Mouse (Mus musculus) liver, embryonic 12.5 days (tissue): ENCODE results near the gene Itga6. TPM values are rescaled to one million over a fixed set of nuclear protein-coding genes. Genes with fewer than 3 reads are reported as not detected.

Experiments used
- ATAC-seq: fragments of 200-750 bp; cut with Nextera tagmentation; 2 replicates; pipeline ENCODE4 v1.8.0; 2017; ENCODE audit warnings: moderate number of reproducible peaks, mild to moderate bottlenecking, moderate library complexity
- H3K27ac ChIP-seq: fragments of 300-500 bp; sonication (generic); 2 replicates; pipeline ENCODE4 v1.5.1; 2016; ENCODE audit warnings: mild to moderate bottlenecking
- H3K27me3 ChIP-seq: fragments of 300-500 bp; sonication (generic); replicated peaks from 2 replicates; pipeline ENCODE4 v1.6.1; 2016; ENCODE audit warnings: mild to moderate bottlenecking, moderate library complexity
- H3K36me3 ChIP-seq: fragments of 300-500 bp; sonication (generic); 2 replicates; pipeline ENCODE4 v1.6.1; 2016; ENCODE audit warnings: mild to moderate bottlenecking, moderate library complexity
- H3K4me1 ChIP-seq: fragments of 300-500 bp; sonication (generic); 2 replicates; pipeline ENCODE4 v1.6.1; 2016
- H3K4me2 ChIP-seq: fragments of 300-500 bp; sonication (generic); 2 replicates; pipeline ENCODE4 v1.6.1; 2016; ENCODE audit warnings: mild to moderate bottlenecking, moderate library complexity
- H3K4me3 ChIP-seq: fragments of 300-500 bp; sonication (generic); 2 replicates; pipeline ENCODE4 v1.5.1; 2016; ENCODE audit warnings: mild to moderate bottlenecking, moderate library complexity
- H3K9ac ChIP-seq: fragments of 300-500 bp; sonication (generic); 2 replicates; pipeline ENCODE4 v1.6.1; 2016; ENCODE audit warnings: mild to moderate bottlenecking, moderate library complexity
- H3K9me3 ChIP-seq: fragments of 300-500 bp; sonication (generic); replicated peaks from 2 replicates; pipeline ENCODE4 v1.6.1; 2016; ENCODE audit warnings: mild to moderate bottlenecking, moderate library complexity
- WGBS: fragments of 180-500 bp; shearing (Covaris S2); methylation state at CpG from one replicate; pipeline ENCODE4 v1.1.7; 2016; ENCODE audit not compliant: insufficient replicate concordance; 5-methylcytosine and 5-hydroxymethylcytosine counted together
- polyA plus RNA-seq: library from polyadenylated mRNA; unstranded; fragments of >200 nt; fragmentation: Nextera tagmentation; extraction: Ambion mirVana; gene quantifications from 2 replicates; pipeline ENCODE4 v1.2.1, GENCODE M21; 2016

The Itga6 gene
- polyA plus RNA-seq, 1 experiment from 2014 or later = 14.6 TPM

DNA sequence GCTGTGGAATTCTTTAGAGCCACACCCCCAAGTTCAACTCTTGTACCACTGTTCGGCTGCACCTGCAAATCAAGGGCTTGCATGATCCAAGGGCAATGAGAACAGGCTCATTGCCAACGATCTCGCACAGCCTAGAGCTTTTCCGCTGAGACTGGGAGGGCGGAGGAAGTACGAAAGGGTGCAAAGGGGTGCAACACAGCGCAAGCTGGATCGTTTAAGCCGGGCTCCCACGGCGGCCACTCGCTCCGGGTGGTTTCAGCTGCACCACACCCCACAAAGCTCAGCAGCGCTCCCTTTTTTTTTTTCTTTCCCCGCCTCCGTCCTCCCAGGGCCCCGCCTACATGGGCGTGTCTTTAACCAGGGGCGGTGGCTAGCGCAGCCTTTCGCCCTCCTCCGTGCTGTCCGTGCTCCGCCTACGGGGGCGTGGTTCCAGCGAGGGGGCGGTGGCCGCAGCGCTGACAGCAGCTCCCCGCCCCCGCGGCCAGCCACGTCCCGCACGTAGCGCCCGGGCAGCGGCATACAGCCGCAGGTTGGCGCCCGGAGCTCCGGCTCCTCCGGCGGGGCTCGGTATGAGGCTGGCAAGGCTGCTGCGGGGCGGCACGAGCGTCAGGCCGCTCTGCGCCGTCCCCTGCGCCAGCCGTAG lies 127.5 kb downstream of the Itga6 start, which contains the start of gene Pdk1:
TSS of gene Pdk1 (plus strand) at position 424 of the 643 bp plus-strand sequence.
- peak; percentile 94 for ATAC-seq
- peak within 1 kb of the TSS; percentile 96 for H3K27ac ChIP-seq
- no peaks in the 10 kb centered on the region for H3K27me3 ChIP-seq
- no peaks in the 10 kb centered on the region for H3K9me3 ChIP-seq
- peaks cover 17% of the 10 kb centered on the region for H3K36me3 ChIP-seq
- H3K9ac ChIP-seq = peak within 1 kb of the TSS; percentile 98
- H3K4me3 ChIP-seq = peak within 1 kb of the TSS; percentile 93
- H3K4me1 ChIP-seq = peaks cover 53% of the 10 kb centered on the region
- under 1% methylated on average over 55 of the region's 55 CpGs for WGBS
- H3K4me2 ChIP-seq = peak within 1 kb of the TSS; percentile 94

DNA sequence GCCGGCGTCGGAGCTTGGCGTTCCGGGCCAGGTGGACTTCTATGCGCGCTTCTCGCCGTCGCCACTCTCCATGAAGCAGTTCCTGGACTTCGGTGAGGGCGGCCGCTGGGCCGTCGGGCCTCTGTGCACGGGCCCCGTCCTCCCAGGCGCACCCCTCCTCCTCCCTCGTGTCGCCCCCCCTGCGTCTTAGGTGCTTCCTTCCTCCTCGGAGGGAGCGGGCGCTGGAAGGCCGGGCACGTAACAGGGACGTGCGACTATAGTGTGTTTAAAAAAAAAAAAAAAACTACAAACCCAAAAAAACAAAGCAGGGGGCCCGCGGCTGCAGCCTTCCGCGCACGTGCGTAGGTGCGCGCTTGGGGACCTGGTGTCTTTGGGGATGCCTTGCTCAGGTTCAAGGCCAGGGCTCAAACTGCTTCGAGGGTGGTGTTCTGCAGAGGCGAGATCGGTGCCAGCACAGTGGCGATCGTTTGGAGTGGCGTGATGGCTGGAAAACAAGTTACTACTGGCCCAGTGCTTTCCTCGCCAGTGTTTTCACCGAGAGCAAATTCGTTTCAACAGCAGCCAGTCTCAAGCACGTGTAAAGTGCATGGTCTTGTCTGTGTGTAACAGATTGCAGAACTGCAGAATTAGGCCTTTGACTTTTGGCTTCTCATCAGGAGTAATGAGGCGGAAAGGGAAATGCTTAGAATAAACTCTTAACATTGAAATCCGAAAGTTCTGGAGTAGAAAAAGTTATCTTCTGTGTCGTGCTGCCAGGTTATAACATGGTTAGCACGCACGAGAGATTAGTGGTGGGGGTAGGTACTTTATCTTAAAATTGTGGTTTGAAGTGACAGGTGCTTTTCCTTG lies 128.3 kb downstream of the Itga6 start:
- H3K27me3 ChIP-seq = no peaks in the 10 kb centered on the region
- H3K27ac ChIP-seq = peak overlapping the region; percentile 96
- peaks cover 20% of the 10 kb centered on the region for H3K36me3 ChIP-seq
- H3K9ac ChIP-seq = peak overlapping the region; percentile 98
- under 1% methylated on average over 51 of the region's 51 CpGs for WGBS
- no peaks in the 10 kb centered on the region for H3K9me3 ChIP-seq
- H3K4me3 ChIP-seq = peak overlapping the region; percentile 93
- peak; percentile 57 for ATAC-seq
- peaks cover 60% of the 10 kb centered on the region for H3K4me1 ChIP-seq
- peak overlapping the region; percentile 94 for H3K4me2 ChIP-seq

DNA sequence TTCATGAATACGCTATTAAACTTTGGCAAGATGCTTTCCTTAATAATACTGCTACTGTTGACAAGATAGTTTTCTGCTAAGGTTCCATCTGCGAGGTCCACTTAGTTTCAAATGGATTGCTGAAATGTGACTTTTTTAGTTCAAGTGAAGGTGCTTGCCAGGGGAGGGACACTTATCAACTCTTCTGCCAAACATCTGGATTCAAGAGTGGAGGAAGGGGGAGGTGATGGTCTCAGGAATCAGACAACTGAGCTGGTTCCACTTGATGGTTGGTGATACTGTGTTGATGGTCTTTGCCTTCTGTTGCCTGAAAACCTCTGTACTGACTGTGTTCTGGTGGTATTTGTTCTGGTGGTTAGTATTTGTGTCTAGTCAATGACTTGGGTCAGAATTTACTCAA lies 129.0 kb downstream of the Itga6 start:
- Histone ChIP-seq H3K4me2 (peak overlapping the region; percentile 94), H3K27ac (peak overlapping the region; percentile 96), H3K4me3 (peak overlapping the region; percentile 93), H3K27me3 (no peaks in the 10 kb centered on the region), H3K36me3 (peaks cover 21% of the 10 kb centered on the region), H3K9me3 (no peaks in the 10 kb centered on the region), H3K4me1 (peaks cover 66% of the 10 kb centered on the region), H3K9ac (peak overlapping the region; percentile 98)
- WGBS = 24% methylated on average over 2 of the region's 2 CpGs
- ATAC-seq = peak; percentile 26; the same call in 1 of the 2 replicates

DNA sequence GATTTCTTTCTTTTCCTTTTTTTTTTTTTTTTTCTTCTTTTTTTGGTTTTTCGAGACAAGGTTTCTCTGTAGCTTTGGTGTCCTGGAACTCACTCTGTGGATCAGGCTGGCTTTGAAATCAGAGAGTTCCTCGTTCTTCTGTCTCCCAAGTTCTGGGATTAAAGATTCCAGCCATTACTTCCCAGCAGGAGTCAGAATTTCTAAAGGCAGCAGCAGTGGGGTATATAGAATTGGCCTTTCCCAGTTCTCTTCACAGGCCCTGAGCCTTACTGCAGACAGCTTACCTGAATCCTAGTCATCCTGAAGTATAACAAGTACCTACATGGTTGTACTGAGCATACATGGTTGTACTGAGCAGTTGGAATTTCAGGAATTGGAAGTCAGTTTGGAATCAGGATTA lies 129.4 kb downstream of the Itga6 start:
- WGBS = 43% methylated on average over 2 of the region's 2 CpGs
- H3K9ac ChIP-seq = peak overlapping the region; percentile 98
- ATAC-seq = no peak

DNA sequence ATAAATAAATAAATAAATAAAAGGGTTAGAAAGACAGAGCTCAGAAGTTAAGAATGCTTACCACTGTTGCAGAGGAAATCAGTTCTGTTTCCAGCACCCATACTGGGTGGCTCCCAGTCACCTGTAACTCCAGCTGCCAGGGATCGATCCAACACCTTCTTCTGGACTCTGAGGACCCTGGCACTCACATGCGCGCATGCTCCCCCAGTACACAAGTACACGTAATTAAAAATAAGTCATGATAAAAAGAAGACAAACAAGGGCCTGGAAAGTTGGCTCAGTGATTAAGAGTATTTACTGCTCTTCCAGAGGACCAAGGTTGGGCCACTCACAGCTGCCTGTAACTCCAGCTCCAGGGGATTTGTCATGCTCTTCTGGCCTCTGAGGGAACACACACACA lies 132.4 kb downstream of the Itga6 start:
- WGBS = 76% methylated on average over 4 of the region's 4 CpGs
- H3K27ac ChIP-seq = peak overlapping the region; percentile 77

More for the DNA sequence above, 129.4 kb downstream of the Itga6 start:
- Histone ChIP-seq H3K36me3 (peaks cover 25% of the 10 kb centered on the region), H3K27ac (peak overlapping the region; percentile 96), H3K4me2 (peak overlapping the region; percentile 94), H3K27me3 (no peaks in the 10 kb centered on the region), H3K4me1 (peaks cover 69% of the 10 kb centered on the region), H3K4me3 (peak overlapping the region; percentile 93), H3K9me3 (no peaks in the 10 kb centered on the region)

DNA sequence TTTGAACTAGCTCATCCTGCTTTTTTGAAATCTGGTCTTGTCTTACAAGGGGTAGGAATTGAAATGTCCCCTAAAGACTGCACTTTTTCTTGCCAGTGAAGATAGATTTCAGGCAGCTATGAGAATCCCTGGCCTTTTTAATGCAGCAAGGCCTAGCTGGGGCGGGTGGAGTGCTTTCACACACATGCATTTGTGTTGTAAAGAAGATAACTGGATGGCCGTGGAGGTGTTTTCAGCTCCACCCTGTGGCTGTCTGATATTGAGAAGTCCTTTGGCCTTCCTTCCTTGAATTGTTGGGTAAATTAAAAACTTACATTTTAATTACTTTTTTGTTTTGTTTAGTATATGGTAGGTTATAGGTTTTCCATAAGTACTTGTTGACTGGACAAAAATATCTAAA lies 133.0 kb downstream of the Itga6 start:
- Histone ChIP-seq H3K36me3 (peaks cover 59% of the 10 kb centered on the region), H3K4me2 (peak overlapping the region; percentile 94), H3K27ac (peak overlapping the region; percentile 77), H3K4me3 (no peak overlapping the region), H3K9ac (peak overlapping the region; percentile 44; the same call in 1 of the 2 replicates), H3K9me3 (no peaks in the 10 kb centered on the region), H3K4me1 (peaks cover 59% of the 10 kb centered on the region), H3K27me3 (no peaks in the 10 kb centered on the region)
- 19% methylated on average over 2 of the region's 2 CpGs for WGBS
- peak; percentile 72 for ATAC-seq

More for the DNA sequence above, 132.4 kb downstream of the Itga6 start:
- Histone ChIP-seq H3K4me1 (peaks cover 59% of the 10 kb centered on the region), H3K27me3 (no peaks in the 10 kb centered on the region), H3K9ac (peak overlapping the region; percentile 44; the same call in 1 of the 2 replicates), H3K4me3 (no peak overlapping the region), H3K9me3 (no peaks in the 10 kb centered on the region), H3K36me3 (peaks cover 53% of the 10 kb centered on the region), H3K4me2 (peak overlapping the region; percentile 94)
- ATAC-seq = no peak

DNA sequence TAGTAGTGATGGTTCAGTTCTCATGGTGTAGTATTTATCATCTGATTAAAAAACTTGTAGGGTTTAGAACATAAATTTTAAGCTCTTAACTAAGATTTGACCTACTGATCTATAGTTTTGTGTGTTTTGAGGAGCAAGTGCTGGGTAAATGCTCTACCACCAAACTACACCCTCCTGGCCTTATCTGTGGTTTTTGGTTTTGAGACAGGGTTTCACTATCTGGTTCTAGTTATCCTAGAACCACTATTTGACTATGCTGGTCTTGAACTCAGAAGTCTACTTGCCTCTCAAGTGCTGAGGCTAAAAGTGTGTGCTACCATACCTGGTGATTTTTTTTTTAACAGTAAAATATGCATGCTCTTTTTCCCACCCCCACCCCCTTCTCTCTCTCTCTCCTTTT lies 133.5 kb downstream of the Itga6 start:
- ATAC-seq = peak; percentile 62
- Histone ChIP-seq H3K27ac (peak overlapping the region; percentile 66), H3K4me2 (peak overlapping the region; percentile 32), H3K27me3 (no peaks in the 10 kb centered on the region), H3K4me1 (peaks cover 56% of the 10 kb centered on the region), H3K9ac (no peak overlapping the region), H3K4me3 (no peak overlapping the region), H3K36me3 (peaks cover 64% of the 10 kb centered on the region), H3K9me3 (no peaks in the 10 kb centered on the region)

DNA sequence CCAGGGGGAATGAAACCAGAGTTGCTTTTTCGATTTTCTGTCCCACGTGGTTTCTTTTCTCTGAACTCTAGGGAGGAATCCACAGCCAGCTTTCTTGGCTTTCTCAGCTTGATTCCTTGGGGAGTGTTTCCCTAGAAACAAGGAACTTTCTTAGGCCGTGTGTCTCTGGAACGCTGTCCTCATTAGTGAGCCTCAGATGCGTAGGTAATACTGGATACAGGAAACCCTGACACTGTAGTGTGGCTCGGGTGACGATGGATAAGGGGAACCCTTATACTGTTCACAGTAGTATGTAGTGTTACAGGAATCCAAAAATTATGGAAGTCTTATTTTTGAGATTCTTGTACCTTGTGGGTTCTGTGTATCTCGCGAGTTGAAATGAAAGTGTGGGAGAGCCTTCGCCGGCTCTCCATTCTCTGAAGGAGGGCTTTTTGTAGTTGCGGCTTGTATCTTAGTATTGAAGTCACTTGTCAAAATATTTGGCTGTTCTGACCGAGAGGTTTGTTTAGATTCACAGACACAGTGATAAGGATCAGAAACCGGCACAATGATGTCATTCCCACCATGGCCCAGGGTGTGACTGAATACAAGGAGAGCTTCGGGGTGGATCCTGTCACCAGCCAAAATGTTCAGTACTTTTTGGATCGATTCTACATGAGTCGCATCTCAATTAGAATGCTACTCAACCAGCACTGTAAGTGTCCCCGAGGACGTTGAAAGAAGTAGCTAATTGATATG lies 137.7 kb downstream of the Itga6 start:
- H3K9ac ChIP-seq = no peak overlapping the region
- 84% methylated on average over 19 of the region's 19 CpGs for WGBS
- peaks cover 85% of the 10 kb centered on the region for H3K36me3 ChIP-seq
- H3K4me3 ChIP-seq = no peak overlapping the region
- no peak overlapping the region for H3K27ac ChIP-seq
- H3K9me3 ChIP-seq = no peaks in the 10 kb centered on the region
- ATAC-seq = no peak
- H3K4me2 ChIP-seq = no peak overlapping the region
- H3K27me3 ChIP-seq = no peaks in the 10 kb centered on the region
- H3K4me1 ChIP-seq = peaks cover 14% of the 10 kb centered on the region

DNA sequence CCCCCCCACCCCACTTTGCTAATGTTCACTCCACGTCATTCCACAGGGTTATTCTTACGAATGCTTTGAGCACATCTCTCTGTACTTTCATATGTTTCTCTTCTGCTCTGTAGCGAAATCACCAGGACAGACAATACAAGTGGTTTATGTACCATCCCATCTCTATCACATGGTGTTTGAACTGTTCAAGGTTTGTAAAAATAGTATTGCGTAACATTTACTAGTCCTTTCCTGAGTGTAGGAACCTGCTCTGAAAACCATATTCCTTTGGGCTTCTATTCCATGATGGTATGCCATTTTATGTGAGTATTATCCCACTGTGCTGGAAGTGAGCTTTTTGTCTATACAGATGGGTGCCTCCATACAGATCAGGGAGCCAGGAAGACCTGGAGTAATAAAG lies 141.9 kb downstream of the Itga6 start:
- H3K36me3 ChIP-seq = peaks cover 96% of the 10 kb centered on the region
- WGBS = 88% methylated on average over 4 of the region's 4 CpGs
- H3K27me3 ChIP-seq = no peaks in the 10 kb centered on the region

DNA sequence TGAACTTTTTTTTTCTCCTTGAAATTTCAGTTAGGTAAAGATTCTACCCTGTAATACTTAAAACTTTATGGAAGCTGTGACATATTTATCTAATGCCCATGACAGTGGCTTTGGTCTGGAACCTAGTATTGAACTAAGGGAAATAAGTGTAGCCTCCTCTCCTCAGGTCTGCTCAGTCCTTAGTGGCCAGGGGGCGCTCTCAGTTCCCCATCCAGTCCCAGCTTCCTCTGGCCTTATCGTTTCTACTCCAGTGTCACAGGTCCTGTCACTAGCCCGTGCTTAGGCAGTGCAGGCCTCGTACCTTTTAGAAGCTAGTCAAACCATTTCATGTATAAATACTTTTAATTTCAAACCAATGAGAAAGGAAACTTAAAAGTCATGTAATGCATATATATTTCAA lies 143.0 kb downstream of the Itga6 start:
- no peak for ATAC-seq
- Histone ChIP-seq H3K4me1 (no peaks in the 10 kb centered on the region), H3K4me2 (no peak overlapping the region), H3K9me3 (no peaks in the 10 kb centered on the region), H3K36me3 (peaks cover 96% of the 10 kb centered on the region), H3K27ac (no peak overlapping the region), H3K4me3 (no peak overlapping the region), H3K27me3 (no peaks in the 10 kb centered on the region), H3K9ac (no peak overlapping the region)
- 50% methylated on average over 4 of the region's 4 CpGs for WGBS

More for the DNA sequence above, 141.9 kb downstream of the Itga6 start:
- no peak for ATAC-seq
- H3K4me1 ChIP-seq = no peaks in the 10 kb centered on the region
- no peak overlapping the region for H3K4me2 ChIP-seq
- H3K4me3 ChIP-seq = no peak overlapping the region
- H3K9ac ChIP-seq = no peak overlapping the region
- H3K9me3 ChIP-seq = no peaks in the 10 kb centered on the region
- H3K27ac ChIP-seq = no peak overlapping the region

DNA sequence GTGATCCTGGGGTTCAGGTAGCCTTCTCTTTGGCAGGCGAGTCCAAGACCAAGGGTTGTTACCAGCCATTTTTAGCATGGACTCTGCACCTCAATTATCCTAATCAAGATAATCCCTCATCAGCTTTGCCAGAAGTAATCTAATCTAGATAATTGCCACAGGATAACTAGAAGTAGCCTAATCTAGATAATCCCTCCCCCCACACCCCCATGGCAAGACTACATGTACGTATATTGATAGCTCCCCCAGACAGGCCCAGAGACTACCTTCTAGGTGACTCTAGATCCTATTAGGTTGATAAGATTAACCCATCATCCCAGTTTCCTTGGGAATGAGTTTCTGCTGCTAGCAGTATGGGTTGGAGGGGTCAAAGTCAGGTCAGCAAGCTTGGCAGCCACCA lies 146.1 kb downstream of the Itga6 start:
- no peaks in the 10 kb centered on the region for H3K9me3 ChIP-seq
- H3K36me3 ChIP-seq = peaks cover 95% of the 10 kb centered on the region
- no peak overlapping the region for H3K4me3 ChIP-seq
- H3K27me3 ChIP-seq = no peaks in the 10 kb centered on the region
- H3K4me1 ChIP-seq = no peaks in the 10 kb centered on the region
- no peak overlapping the region for H3K4me2 ChIP-seq
- 92% methylated on average over 2 of the region's 2 CpGs for WGBS
- no peak for ATAC-seq
- no peak overlapping the region for H3K27ac ChIP-seq
- no peak overlapping the region for H3K9ac ChIP-seq
